Mouse (Mus musculus): Measurements from ENCODE around the gene Clasp1.
A peak's percentile ranks its signal among the peaks of the same experiment; 100 is the strongest.

The Clasp1 gene

DNA sequence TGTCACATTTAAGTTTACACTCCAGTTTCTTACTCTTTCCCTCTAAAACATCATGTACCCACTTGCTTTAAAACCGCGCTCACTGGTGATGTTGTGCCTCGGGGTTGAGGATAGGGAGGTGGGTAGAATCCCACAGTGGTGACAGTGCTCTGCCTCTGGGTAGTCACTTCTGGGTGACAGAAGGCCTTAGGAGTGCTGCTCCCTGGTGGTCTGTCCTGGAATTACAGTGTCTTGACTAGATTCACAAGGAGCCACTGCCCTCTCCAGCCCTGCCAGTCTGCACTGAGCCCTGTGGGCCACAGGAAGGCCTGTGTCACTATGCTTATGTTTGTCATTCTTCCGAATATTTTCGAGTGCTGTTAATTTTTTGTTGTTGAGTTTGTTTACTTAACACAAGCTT, 109.5 kb downstream of the Clasp1 start:
- DNase-seq (ENCODE audit: low spot score): peak; percentile 76

DNA sequence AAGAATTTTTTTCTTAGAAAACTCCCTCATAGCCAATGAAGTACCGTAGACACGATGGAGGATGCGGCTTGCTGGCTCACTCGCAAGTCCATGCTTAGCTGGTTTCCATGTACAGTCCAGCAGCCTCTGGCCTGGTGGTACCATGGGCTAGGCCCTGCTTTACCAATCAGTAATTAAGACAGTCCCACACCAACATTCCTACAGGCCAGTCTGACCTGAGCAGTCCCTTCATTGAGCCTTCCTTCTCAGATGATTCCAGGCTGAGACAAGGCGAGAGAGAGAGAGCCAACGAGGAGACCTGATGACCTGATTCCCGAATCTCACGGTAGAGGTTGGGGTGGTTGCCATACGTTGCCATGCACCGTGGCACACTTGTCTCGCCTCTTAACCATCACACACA, 111.7 kb downstream of the Clasp1 start:
- DNase-seq (ENCODE audit: low spot score): no peak

DNA sequence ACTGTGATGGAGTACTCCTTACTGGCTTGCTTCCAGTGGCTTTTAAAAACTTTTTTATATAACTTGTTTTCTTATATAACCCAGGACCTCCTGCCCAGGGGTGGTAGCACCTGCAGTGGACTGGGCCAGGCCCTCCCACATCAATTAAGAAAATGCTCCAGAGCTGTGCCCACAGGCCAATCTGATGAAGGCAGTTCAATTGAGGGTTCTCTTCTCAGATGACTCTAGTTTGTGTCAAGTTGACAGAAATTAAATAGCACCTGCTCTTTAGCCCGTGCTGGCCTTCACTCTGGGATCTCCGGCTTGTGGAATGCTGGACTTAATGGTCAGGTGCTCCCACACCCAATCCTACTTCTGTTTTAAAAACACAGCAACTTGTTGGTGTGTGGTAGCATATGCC, 112.8 kb downstream of the Clasp1 start:
- no peak for DNase-seq (ENCODE audit: low spot score)

DNA sequence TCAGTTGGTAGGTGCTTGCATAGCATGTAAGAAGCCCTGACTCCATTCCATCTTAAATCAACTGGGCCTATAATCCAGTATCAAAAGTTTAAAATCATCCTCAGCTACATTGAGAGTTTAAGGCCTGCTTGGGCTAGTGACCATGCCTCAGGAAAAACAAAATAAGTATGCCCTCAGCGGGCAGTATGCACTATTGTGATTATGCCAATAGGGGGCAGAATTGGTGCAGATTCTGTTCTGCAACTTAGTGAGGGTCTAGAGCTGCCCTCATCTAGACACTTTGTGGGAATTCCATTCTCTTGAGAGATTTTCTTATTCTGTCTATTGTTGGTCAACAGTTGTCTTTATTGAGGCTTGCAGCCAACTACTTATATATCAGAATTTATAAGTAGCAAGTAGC, 116.9 kb downstream of the Clasp1 start:
- DNase-seq (ENCODE audit: low spot score): no peak

DNA sequence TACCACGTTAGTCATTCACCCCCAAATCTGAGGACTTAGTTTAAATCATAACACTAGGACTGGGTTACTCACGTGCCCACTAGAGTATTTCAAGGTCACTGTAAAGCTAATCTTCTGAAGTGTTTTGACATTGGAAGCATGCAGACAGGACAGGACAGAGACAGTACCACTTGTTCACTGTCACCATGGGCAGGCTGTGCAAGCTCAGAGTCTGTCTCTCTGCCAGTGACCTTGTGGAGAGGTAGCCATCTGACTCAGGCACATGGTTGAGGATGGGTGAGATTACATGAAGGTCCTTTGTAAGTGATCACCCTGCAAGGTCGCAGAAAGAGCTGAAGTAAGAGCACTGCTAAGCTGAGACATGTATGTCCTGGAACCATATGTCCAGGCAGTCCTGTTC, 122.1 kb downstream of the Clasp1 start:
- no peak for DNase-seq (ENCODE audit: low spot score)

DNA sequence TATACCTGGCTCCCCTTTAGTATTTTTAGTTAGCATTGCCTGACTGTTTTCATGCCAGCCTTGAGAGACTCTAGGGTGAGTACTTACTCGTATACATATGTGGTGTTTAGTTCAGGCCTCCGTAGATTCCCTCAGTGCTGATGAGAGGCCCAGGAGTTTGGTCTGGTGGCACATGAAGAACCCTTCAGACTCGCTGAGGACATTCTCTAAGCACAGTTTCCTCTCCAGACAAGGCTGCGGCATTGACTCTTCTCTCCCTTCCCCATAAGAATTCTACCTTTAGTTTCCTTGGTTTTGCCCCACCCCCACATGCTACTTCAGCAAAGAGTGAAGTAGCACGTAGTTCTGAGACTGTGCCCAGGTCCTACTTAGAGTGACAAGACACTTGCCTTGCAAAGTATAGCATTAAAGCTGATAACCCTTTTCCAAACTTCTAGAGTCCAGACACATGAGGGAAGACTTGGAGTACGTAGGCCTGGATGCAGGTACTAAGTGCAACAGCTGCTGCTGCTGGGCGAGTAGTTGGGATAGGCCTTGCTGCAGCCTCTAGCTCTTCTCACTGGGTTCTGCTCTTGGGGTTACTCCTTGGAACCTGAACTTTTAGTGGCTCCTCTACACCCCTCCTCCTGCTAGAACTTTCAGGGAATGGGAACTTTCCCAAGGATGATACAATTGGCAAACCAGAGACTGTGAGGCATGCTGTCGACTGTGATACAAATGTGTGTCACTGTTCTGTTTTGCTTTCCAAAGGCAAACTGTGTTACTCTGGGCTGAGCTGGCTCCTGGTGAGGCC, 123.1 kb downstream of the Clasp1 start:
- no peak for DNase-seq (ENCODE audit: low spot score)

DNA sequence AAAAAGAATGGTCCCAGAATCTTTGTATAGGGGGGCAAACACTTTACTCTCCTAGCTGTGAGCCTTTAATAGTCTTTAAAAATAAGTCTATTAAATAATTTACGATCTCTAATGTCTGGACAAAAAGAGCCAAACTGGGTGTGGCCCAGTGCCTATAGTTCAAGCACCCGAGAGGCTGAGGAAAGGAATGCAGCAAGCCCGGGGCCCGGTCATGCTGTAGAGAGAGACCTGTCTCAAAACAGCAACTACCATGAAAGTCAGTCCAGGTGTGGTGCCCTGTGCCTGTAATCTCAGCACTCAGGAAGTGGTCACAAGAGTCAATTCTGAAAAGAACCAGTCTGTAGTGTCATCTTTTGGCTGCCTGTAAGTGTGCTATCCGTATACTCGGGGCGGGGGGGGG, 127.4 kb downstream of the Clasp1 start:
- DNase-seq (ENCODE audit: low spot score): no peak

DNA sequence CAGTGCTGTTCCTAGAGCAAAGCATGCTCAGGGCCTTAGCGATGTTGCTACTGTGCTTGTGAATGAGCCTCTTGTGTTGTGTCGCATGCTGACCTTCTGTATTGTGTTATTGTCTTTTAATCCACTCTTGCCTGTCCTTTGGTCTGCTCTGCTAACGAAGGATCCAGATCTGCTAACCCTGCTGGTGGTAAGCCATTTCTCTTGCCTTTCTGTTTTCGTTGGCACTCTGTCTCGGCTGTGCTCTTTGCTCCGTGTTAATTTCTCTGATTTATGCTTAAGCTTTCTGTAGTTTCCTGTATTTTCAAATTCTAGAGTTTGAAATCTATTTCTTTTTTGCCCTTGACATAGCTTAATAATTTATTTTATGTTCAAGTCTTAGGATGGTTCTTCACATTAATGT, 134.3 kb downstream of the Clasp1 start:
- no peak for DNase-seq (ENCODE audit: low spot score)

DNA sequence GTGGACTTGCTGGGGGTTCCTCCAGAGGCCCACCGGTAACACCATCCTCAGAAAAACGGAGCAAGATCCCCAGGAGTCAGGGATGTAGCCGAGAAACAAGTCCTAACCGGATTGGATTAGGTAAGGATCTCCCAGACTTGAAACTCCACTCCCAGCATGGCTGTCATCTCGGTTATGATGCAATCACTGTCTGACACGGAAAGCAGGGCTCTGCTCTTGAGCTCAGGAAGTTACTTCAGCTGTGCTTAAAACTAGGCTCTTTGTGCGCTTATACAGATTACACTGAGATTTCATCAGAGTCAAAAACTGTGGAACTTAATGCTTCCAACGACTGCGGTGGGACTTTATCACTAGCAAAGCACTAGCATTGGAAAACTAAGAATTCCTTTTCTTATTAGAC, 136.5 kb downstream of the Clasp1 start:
- no peak for DNase-seq (ENCODE audit: low spot score)

DNA sequence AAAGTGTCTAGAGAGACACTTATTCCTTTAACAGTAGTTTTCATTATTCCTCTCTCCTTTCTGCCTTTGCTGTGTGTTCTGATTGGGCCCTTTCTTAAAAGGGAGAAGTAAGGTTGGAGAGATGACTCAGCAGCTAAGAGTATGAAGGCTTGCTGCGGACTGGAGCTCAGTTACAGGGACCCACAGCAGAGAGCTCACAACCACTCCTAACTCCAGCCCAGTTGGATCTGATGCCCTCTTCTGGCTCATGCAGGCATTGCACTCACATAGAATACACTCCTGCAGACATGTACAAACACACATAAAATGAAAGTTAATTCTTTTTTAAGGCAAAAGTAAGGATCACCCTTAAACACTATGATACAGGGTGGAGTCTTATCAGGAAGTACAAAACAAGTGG, 140.4 kb downstream of the Clasp1 start:
- no peak for DNase-seq (ENCODE audit: low spot score)

DNA sequence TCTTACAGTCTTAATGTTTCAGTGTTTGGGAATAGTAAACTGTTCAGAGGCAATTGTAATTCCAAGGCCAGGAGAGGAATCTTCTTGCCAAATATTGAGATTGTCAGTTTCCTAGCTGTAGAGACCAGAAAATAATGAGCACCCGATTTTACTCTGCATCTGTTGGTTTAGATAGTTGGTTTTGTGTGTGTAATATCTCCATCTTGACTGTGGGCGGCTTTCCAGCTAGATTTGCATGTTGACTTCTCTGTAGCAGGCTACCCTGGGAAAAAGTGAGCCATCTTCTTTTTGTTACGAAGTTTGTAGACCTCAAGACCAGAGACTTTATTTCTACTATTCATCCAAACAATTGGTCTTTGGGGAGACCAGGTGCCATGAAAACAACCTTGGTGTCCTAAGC, 142.4 kb downstream of the Clasp1 start:
- DNase-seq (ENCODE audit: low spot score): no peak

DNA sequence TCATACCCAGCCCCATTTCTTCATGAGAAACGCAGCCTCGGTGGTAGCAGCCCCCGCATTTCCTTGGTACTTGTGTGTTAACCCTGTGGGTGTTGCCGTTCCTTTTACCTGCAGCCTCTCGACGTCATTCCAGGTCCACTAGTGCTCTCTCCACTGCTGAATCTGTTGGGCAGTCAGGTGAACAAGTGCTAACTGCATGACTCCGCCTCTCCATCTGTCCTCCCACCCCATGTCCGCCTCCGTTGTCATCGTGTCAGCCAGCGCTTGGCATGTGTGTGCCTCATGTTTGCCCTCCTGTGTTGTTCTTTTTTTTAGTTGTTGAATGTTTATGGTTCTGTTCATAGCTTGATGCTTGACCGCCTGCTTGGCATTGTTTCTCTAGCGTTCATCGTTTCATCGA, 147.2 kb downstream of the Clasp1 start:
- DNase-seq (ENCODE audit: low spot score): no peak

DNA sequence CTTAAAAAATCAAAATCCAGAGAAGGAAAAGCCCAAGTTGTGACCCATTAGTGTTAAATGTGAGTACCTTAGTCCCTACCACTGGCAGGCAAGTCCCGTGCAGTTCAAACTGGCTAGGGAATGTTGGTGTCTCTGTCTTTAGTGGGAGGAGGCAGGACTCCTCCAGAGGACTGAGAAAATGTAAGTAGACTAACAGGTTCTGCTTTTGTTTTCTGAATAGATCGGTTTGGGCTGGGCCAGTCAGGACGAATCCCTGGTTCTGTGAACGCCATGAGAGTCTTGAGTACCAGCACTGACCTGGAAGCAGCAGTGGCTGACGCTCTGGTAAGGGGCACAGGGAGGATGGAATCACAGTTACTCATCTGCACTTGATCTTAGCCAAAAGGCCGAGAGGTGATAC, 150.2 kb downstream of the Clasp1 start:
- DNase-seq (ENCODE audit: low spot score): no peak

DNA sequence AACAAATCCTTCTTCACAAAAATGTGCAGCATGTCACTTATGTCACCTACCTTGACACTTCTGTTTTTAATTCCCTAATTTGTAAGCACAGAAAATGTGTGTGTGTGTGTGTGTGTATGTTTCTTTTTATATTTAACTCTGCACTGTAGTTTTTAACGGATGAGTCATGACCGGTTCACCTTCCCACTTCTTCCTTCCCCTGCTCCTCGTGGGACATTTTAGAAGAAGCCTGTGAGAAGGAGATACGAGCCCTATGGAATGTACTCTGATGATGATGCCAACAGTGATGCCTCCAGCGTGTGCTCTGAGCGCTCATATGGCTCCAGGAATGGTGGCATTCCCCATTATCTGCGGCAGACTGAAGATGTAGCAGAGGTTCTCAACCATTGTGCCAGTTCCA, 154.0 kb downstream of the Clasp1 start:
- DNase-seq (ENCODE audit: low spot score): no peak

DNA sequence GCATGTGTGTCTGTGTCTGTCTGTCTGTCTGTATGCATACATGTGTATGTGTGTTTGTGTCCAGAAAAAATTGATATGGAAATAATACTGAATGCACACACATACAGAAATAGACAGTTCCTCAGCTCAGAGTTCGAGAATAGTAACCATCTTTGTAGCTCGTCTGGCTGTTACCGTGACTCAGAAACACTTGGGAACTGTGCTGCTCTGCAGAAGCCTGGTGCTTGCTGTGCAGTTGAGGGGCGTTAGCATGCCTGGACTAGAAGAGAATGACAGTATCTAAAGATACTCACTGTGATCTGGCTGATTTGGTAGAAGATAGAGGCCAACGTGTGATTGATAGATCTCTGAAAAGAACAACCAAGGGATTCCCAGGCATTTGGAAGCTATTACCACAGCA, 159.9 kb downstream of the Clasp1 start:
- no peak for DNase-seq (ENCODE audit: low spot score)

DNA sequence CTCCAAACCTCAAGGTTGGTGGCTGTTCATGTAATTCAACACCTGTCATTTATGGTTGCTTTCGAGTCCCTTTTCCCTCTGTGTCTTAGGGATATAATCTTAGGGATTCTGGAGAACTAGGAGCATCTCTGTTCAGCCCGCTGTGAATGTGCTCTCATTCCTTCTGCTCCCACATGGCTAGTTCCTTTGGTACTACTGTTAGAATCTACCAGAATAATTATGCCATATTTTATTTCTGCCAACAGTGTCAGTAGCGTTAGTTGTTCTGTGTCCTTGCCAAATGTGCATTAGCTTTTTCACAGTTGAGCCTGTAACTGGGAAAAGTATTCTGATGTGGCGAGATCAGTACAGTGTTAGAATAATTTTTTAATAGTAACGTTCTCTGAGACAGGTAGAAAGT, 162.3 kb downstream of the Clasp1 start:
- no peak for DNase-seq (ENCODE audit: low spot score)

DNA sequence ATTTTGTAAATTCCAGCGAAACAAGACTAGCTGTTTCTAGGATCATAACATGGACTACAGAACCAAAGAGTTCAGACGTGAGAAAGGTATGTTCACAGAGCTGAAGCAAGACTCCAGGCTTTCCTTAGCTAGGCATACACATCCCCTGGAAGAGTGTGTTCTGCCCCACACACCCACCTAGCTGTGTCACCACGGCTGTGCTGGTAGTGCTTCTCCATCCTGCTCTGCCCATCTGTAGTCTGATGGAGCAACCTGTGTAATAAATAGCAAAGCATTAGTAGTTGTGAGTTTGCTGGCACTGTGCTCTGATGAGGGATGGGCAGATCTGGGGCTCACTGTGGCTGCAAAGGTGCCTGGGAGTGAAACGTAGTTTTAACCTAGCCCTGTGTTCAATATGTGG, 163.2 kb downstream of the Clasp1 start:
- no peak for DNase-seq (ENCODE audit: low spot score)

DNA sequence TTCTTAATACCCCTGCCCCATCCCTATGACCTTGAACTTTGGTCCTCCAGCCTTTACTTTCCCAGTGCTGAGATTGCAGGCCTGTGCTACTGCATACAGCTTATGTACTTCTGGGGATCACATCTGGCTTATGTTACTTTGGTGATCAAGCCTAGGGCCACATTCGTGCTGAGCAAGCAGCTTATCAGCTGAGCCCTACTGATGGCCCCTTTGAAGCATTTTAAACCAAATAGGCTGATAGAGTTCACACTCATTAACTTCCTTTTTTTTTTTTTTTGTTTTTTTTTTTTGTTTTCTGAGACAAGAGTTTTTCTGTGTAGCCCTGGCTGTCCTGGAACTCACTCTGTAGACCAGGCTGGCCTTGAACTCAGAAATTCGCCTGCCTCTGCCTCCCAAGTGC, 164.2 kb downstream of the Clasp1 start:
- DNase-seq (ENCODE audit: low spot score): no peak

DNA sequence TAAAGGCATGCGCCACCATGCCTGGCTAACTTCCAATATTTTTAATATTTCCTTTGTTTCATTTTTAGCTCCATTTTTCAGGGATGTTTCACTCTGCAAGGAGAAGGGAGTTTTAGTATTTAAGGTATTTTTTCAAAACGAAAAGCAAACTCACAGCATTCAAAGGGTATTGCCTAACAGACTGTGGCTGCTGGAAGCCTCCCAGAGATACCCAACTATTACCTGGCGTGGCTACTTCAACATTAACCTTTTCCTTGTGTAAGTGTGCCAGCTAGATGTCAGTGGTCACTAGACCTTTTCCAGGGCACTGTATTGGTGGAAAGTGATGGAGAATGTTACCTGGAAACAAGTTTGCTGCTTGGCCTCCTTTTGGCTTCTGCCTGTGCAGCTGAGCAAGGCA, 164.6 kb downstream of the Clasp1 start:
- DNase-seq (ENCODE audit: low spot score): no peak

DNA sequence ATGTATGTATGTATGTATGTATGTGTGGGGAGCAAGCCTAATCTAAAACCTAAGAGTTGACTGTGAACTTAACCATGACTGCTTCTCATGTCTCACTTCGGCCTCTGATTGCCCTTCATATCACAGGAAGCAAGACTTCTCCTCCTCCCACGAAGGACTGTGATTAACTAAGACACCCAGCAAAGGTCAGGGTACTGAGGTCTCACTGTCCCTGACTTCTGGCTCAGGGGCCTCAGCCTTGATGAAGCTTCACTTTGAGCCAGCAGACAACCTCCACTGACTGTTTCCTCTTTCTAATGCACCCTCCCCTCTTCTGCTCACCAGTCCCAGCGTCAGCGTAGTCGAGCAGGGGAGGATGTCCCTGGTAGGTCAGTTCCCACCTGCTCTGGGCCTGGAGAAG, 166.1 kb downstream of the Clasp1 start:
- DNase-seq (ENCODE audit: low spot score): no peak

DNA sequence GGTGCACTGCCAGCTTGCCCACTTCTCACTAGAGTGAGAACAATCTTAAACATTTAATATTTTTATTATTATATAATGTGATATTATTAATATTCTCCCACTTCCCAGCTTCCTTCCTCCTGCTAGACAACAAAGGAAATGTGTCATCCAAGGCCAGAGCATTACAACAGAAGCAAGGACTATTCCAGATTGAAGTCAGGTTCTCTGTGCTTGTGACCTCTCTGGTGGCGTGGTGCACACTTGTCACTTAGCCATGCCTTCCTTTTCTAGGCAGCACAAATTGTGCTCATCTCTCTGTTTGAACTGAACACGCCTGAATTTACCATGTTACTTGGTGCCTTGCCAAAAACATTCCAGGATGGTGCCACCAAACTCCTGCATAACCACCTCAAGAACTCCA, 170.9 kb downstream of the Clasp1 start:
- no peak for DNase-seq (ENCODE audit: low spot score)

DNA sequence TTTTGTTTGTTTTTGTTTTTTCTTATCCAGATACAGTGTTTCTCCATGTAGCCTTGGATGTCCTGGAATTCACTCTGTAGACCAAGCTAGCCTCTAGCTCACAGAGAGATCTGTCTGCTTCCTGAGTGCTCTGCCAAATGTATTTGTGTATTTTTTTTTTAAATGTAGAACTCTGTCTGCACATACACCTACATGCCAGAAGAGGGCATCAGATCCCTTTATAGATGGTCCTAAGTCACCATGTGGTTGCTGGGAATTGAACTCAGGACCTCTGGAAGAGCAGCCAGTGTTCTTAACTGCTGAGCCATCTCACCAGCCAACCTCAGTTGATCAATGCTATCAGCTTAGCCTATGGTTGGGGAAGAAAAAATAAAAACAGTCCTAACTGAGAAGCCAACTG, 175.7 kb downstream of the Clasp1 start:
- DNase-seq (ENCODE audit: low spot score): no peak

DNA sequence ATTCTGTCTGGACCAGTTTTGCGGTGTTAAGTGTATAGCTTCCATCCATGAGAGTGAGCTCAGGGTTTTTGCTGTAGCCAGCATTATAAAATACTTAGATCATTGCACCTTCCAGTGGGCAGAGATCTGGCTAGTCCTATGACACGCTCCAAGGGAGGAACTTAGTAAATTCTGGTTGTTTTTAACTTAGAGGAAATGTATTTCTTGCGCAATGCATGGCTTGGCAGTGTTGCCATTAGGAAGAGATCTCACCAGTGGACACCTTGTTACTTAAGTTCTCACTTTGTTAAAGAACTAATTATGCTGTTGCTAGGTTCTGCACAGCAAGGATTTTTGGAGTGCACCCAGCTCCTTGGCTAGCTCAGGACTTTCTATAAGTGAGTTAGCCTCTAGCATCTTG, 178.8 kb downstream of the Clasp1 start:
- DNase-seq (ENCODE audit: low spot score): no peak

DNA sequence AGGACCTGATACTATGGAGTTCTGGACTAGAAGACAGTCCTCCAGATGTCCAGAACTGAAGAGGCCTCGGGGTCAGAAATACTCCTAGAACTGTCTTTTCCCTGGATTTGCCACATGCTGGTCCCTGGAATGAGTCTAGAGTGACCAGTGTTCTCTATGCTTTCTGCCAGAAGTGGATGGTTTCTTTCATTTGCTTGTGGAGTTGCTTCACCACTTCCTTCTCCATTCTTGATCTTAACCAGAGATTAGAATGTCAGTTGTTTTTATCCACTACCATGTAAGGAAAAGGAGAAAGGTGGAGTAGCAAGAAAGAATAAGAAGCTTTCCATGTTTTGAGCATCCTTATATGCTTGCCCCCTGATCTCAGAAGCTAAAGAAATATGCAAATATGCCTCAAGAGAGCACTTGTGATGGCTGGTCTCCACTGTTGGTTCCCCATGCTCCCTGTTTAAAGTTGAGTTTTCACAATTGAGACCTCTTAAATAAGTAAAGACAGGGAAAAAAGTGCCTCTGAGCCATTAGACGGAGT, 191.4 kb downstream of the Clasp1 start:
- DNase-seq (ENCODE audit: low spot score): no peak
